Mouse (Mus musculus) pancreas, adult 10 weeks (tissue): ENCODE measurements around the gene Col26a1. TPM values are rescaled to one million over a fixed set of nuclear protein-coding genes. Genes with fewer than 3 reads are reported as not detected.

ENCODE experiments used
- polyA plus RNA-seq: library from polyadenylated mRNA; stranded (reverse); fragments of 350-450 nt; fragmentation: Illumina TruSeq; extraction: RNeasy Lipid Tissue Mini Kit (QIAGEN cat#74804); gene quantifications from one replicate; pipeline ENCODE4 v1.2.3, GENCODE M21; 2015; ENCODE audit warnings: low read depth, low replicate concordance; ENCODE audit not compliant: insufficient read depth

Gene Col26a1
- not detected for polyA plus RNA-seq

GRCm38 (mm10) chr5:136882788-136883439 lies at the start of gene Col26a1:
Gene Col26a1 (minus strand): TSS chr5:136883209.

GRCm38 (mm10) chr5:136907991-136908857 lies 25.2 kb upstream of the Col26a1 start, which contains the start of gene Ift22:
Gene Ift22 (plus strand): TSS chr5:136908150.

GRCm38 (mm10) chr5:136692784-136693183 lies 190.2 kb downstream of the Col26a1 start, which contains the start of gene Myl10:
Gene Myl10 (plus strand): TSS chr5:136693146.

Other genes starting within 250 kb of the Col26a1 start
- not detected for gene Myl10, start 190.1 kb downstream of the Col26a1 start, polyA plus RNA-seq
- 3.5 TPM for gene Ift22, start 24.9 kb upstream of the Col26a1 start, polyA plus RNA-seq
- 33.6 TPM for gene Fis1, start 70.1 kb upstream of the Col26a1 start, polyA plus RNA-seq
- gene Cldn15, start 83.4 kb upstream of the Col26a1 start, polyA plus RNA-seq, result 14.4 TPM
- gene Plod3, start 103.8 kb upstream of the Col26a1 start, polyA plus RNA-seq, result 17.5 TPM
- gene Znhit1, start 104.8 kb upstream of the Col26a1 start, polyA plus RNA-seq, result 18.3 TPM
- gene Vgf, start 143.2 kb upstream of the Col26a1 start, polyA plus RNA-seq, result not detected
- 15.1 TPM for gene Ap1s1, start 162.9 kb upstream of the Col26a1 start, polyA plus RNA-seq
- gene Serpine1, start 189.1 kb upstream of the Col26a1 start, polyA plus RNA-seq, result 2.3 TPM
- 5.6 TPM for gene Trim56, start 233.0 kb upstream of the Col26a1 start, polyA plus RNA-seq